Mouse (Mus musculus) CD8-positive naive resting alpha-beta T cell, adult 57 days (primary cell): Measurements from ENCODE around the gene Thtpa. TPM values are rescaled to one million over a fixed set of nuclear protein-coding genes. Genes with fewer than 3 reads are reported as not detected.

Experiments
- total RNA-seq: library from RNA; stranded (reverse); gene quantifications from one replicate; pipeline ENCODE4 v1.2.4, GENCODE M21; 2023

The Thtpa gene
- 6.1 TPM for total RNA-seq

DNA sequence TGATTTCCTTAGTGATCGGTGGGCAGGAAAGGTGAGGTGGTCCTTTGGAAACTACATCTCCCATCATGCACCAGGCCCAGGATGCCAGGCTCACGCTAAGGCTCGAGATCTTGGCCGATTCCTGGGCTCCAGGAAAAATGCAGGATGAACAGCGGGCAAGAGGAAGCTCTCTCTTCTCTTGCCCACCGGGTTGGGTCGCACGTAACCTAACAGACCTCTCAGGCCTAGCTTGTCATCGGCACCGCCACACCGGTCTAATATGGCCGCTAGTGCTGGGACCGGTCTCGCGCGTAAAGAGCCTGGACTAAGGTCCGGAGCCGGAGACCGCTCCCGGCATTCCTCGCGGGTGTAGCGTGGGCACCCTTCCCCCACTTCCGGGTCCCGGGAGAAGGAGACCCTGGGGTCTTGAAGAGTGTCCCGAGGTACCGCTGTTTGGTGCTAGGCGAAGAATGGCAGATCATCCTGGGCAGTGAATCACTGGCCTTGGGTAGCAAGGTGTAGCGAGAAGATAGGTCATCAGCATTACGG is at the start of gene Thtpa:
TSS of gene Thtpa (plus strand) at position 81 of the 528 bp plus-strand sequence.

DNA sequence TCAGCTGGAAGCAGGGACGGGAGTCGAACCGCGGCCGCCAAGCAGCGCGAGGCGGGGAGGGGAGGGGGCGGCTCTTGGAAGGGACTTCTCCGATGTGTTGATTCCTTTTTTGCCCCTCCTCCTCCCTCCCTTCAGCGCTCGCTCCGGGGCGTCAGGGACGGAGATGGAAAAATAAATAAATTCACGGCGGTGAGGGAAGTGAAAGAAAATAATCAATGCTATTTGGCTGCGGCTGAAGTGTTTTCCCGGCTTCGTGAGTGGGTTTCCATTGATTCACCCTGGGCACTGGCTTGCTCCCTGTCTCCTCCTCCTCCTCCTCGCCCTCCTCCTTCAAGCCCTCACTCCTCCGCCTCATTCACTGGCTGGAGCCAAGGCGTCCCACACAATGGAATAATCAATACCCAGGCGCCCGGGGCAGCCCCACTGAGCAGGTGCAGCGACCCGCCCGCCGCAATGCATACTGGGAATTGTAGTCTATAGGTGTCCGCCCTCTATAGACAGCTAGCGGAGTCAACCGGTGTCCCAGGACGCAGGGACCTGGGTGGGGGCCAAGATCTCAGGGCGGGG is 2.5 kb upstream of the Thtpa start, which contains the start of gene Zfhx2:
TSS of gene Zfhx2 (minus strand) at position 314 of the 567 bp plus-strand sequence.

DNA sequence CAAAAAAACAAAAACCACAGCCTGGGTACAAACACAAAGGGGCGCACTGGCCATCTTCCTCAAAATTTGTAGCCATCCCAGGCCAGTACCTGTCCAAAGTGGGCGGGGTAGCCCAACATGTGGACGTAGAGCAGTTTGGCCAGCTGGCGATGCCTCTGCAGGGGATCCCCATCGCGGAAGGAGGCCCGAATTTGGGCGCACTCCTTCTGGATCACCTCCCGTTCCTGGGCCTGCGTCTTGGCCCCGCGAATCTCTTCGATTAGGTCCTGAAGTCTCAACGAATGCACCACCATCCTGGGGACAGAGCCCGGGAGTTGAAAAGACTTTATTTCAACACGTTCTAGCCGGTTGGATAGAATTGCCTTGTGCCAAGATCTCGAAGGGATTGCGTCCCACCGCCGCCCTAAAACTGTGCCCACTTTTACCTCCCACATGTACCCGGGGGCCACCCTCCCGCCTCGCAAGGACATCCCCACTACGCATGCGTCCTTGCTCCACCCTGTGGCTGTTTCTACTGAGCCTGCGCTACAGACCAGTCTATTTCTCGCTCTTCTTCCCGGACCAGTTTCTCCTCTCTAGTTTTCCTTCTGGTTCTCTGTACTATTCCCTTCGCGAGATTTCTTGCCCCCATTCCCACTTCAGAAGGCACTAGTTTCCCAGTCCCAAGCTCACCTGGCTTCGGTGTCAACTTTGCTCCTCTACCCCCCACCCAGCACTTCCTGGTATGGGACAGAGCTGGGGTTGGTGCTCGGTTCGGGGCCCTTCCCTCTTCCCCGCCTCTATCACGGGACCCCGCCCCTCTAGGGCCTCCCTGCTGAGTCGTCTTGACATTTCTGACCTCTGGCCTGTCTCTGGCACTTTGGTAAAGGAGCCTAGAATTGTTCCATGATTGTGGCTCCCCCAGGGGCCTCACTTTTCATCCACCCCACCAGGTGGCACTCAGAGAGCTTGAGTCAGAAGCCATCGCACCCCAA is 11.5 kb downstream of the Thtpa start, which contains the start of gene Ap1g2:
TSS of gene Ap1g2 (minus strand) at position 758 of the 974 bp plus-strand sequence.

DNA sequence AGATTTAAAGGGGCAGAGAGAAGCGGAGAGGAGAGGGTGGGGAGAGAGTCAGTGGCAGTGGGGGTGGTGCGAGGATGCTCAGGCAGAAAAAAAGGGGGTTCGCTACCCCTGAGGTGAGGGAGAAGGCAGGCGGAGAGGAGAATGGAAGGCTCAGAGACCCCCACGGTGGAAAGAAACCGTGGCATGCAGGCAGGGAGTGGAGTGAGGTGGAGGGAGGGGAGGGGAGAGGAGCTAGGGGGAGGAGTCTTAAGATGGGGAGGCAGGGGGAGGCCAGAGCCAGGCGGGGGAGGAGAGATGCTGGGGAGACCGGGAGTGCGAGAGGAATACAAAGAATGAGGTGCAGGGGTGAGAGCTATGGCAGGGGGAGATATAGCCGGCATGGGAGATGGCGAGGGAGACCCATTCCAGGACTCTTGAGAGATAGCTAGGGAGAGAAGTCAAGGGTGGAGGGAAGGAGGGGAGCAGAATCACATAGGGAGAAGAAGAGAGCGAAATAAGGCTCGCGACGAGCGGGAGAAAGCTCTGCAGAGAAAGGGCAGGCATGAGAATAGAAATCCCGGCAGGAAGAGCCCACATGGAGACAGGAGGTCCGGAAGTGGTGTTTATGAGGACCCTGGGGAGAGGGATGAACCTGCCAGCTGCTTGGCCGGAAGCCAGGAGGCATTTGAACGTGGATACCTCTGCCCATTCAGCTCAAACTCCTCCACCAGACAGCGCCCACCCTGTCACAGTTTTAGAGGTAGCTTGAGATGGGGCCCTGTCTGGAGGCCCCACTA is 22.0 kb downstream of the Thtpa start, which contains the start of gene Jph4:
TSS of gene Jph4 (minus strand) at position 511 of the 776 bp plus-strand sequence.

Other genes starting within 250 kb of the Thtpa start
- gene Homez, start 223.8 kb upstream of the Thtpa start, total RNA-seq = 6.8 TPM
- gene Ppp1r3e, start 217.2 kb upstream of the Thtpa start, total RNA-seq = 12.5 TPM
- 3.6 TPM for gene Bcl2l2, start 211.4 kb upstream of the Thtpa start, total RNA-seq
- gene Gm20521, start 211.3 kb upstream of the Thtpa start, total RNA-seq = 0.83 TPM
- 231 TPM for gene Pabpn1, start 202.3 kb upstream of the Thtpa start, total RNA-seq
- 2.8 TPM for gene Slc22a17, start 181.7 kb upstream of the Thtpa start, total RNA-seq
- gene Efs, start 168.7 kb upstream of the Thtpa start, total RNA-seq = not detected
- gene Il25, start 162.1 kb upstream of the Thtpa start, total RNA-seq = not detected
- gene Cmtm5, start 158.5 kb upstream of the Thtpa start, total RNA-seq = not detected
- not detected for gene Myh6, start 127.9 kb upstream of the Thtpa start, total RNA-seq
- not detected for gene Gm17428, start 117.9 kb upstream of the Thtpa start, total RNA-seq
- gene Myh7, start 100.2 kb upstream of the Thtpa start, total RNA-seq = not detected
- gene Ngdn, start 79.3 kb upstream of the Thtpa start, total RNA-seq = 87.3 TPM
- 14.9 TPM for gene Zfhx2, start 2.5 kb upstream of the Thtpa start, total RNA-seq
- gene Ap1g2, start 11.8 kb downstream of the Thtpa start, total RNA-seq = 131 TPM
- gene Jph4, start 22.2 kb downstream of the Thtpa start, total RNA-seq = not detected
- not detected for gene Dhrs2, start 127.2 kb downstream of the Thtpa start, total RNA-seq